ENCODE assay signal across 8 mouse cellular contexts in the genomic region with DNA sequence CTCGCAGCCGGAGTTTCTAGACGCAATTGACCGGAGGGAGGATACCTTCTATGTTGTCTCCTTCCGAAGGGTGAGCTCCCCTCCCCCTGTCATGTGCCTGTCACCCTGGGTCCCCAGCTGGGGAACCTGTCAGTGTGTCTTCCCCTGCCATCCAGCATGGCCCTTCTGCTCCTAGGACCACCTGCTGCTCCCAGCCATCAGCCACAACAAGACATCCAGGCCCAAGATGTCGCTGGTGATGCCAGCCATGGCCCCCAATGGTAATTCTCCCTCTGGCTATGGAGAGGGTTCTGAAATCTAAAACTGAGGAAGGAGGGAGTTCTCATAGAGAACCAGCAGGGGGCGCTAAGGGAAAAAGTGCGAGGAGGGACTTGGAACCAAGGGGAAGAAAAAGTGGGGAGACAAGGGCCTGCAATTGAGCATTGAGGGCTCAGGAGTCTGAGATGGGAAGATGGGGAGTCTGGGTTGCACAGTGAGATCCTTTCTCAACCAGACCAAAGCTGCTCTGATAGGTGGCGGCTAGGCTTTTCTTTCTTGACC. TPM values are rescaled to one million over a fixed set of nuclear protein-coding genes. Genes with fewer than 3 reads are reported as not detected.
DNase-seq lines count a peak whose midpoint lies in the region.

No protein-coding gene starts in this region.

- DNase-seq in adrenal gland, adult 18-20 months (ENCODE audit: low spot score in 2 of 2): peak; percentile 64 to 73
- DNase-seq in adrenal gland, adult 8-10 months: no peak
- peak; percentile 61 to 79 for DNase-seq in left cerebral cortex, adult 18-20 months (ENCODE audit: low spot score in 2 of 2)
- no peak for DNase-seq in left cerebral cortex, adult 9 months (ENCODE audit: low spot score in 2 of 2)
- DNase-seq in adipocyte (ENCODE audit: low spot score): peak; percentile 83
- DNase-seq in embryo, embryonic 11.5 days (ENCODE audit: low read depth, low spot score): peak; percentile 54
- peak; percentile 85 for DNase-seq in lung, postnatal 14 days
- peak; percentile 78 for DNase-seq in thymus, postnatal 4 days

RNA-seq across cellular contexts. Expression of gene Atf6b, which starts 6.9 kb away (rescaled TPM):
- 10 to 100 TPM; 46.5 to 48.6 TPM for total RNA-seq in adrenal gland, adult 18-20 months (2021)
- total RNA-seq in adrenal gland, adult 8-10 months (2022): 10 to 100 TPM; 47.1 to 56.6 (median 51.1) TPM
- 10 to 100 TPM; 60.1 to 63.2 TPM for total RNA-seq in left cerebral cortex, adult 18-20 months (2021)

RNA-seq across cellular contexts. Expression of gene Fkbpl, which starts 9.3 kb away (rescaled TPM):
- total RNA-seq in adrenal gland, adult 18-20 months (2021): 10 to 100 TPM; 12.8 to 17.5 TPM
- 10 to 100 TPM; 13.0 to 15.5 (median 15.1) TPM for total RNA-seq in adrenal gland, adult 8-10 months (2022)
- total RNA-seq in left cerebral cortex, adult 18-20 months (2021): 10 to 100 TPM; 11.4 to 14.3 TPM

RNA-seq across cellular contexts. Expression of gene Tnxb, which starts 16.5 kb away (rescaled TPM):
- total RNA-seq in adrenal gland, adult 18-20 months (2021): 10 to 100 TPM; 19.8 to 25.2 TPM
- total RNA-seq in adrenal gland, adult 8-10 months (2022): 10 to 100 TPM; 27.6 to 54.1 (median 41.4) TPM
- total RNA-seq in left cerebral cortex, adult 18-20 months (2021): 1 to 10 TPM; 1.6 to 1.9 TPM

RNA-seq across cellular contexts. Expression of gene Prrt1, which starts 24.5 kb away (rescaled TPM):
- 10 to 100 TPM; 10.4 to 17.9 TPM for total RNA-seq in adrenal gland, adult 18-20 months (2021)
- total RNA-seq in adrenal gland, adult 8-10 months (2022): 10 to 100 TPM in 3 of 4 experiments, 1 to 10 TPM in 1; 7.0 to 36.3 (median 20.6) TPM
- 100 to 1,000 TPM; 131 to 147 TPM for total RNA-seq in left cerebral cortex, adult 18-20 months (2021)

RNA-seq across cellular contexts. Expression of gene Ppt2, which starts 25.5 kb away (rescaled TPM):
- 10 to 100 TPM; 56.9 to 71.5 TPM for total RNA-seq in adrenal gland, adult 18-20 months (2021)
- total RNA-seq in adrenal gland, adult 8-10 months (2022): 10 to 100 TPM; 59.2 to 70.5 (median 64.3) TPM
- total RNA-seq in left cerebral cortex, adult 18-20 months (2021): 10 to 100 TPM; 43.6 to 47.2 TPM

Comparison
In these comparisons a context has a peak if more than half of its experiments do, and no peak if none do; other contexts are left out.
1. DNase-seq: peak in adrenal gland, adult 18-20 months (2 of 2), left cerebral cortex, adult 18-20 months (2 of 2), adipocyte (single experiment), embryo, embryonic 11.5 days (single experiment), lung, postnatal 14 days (single experiment) and thymus, postnatal 4 days (single experiment); none in adrenal gland, adult 8-10 months (single experiment) and left cerebral cortex, adult 9 months (0 of 2).
2. RNA of gene Tnxb, which starts 16.5 kb away (total RNA-seq): 27.6 to 54.1 TPM in adrenal gland, adult 8-10 months and 19.8 to 25.2 TPM in adrenal gland, adult 18-20 months; 1.6 to 1.9 TPM in left cerebral cortex, adult 18-20 months; every median in the first group is over 4 times any median in the second.